Mouse (Mus musculus): ENCODE measurements around the gene Ophn1.
A peak's percentile ranks its signal among the peaks of the same experiment; 100 is the strongest.

Gene Ophn1

GRCm38 (mm10) chrX:98890406-98891116 is at the start of gene Ophn1:
TSS of gene Ophn1 (minus strand) at chrX:98891025.
- peak; percentile 37 for DNase-seq (ENCODE audit: low read depth, low spot score)

GRCm38 (mm10) chrX:98937555-98938294 is 46.9 kb upstream of the Ophn1 start:
- DNase-seq (ENCODE audit: low read depth, low spot score), result peak; percentile 81

DNA sequence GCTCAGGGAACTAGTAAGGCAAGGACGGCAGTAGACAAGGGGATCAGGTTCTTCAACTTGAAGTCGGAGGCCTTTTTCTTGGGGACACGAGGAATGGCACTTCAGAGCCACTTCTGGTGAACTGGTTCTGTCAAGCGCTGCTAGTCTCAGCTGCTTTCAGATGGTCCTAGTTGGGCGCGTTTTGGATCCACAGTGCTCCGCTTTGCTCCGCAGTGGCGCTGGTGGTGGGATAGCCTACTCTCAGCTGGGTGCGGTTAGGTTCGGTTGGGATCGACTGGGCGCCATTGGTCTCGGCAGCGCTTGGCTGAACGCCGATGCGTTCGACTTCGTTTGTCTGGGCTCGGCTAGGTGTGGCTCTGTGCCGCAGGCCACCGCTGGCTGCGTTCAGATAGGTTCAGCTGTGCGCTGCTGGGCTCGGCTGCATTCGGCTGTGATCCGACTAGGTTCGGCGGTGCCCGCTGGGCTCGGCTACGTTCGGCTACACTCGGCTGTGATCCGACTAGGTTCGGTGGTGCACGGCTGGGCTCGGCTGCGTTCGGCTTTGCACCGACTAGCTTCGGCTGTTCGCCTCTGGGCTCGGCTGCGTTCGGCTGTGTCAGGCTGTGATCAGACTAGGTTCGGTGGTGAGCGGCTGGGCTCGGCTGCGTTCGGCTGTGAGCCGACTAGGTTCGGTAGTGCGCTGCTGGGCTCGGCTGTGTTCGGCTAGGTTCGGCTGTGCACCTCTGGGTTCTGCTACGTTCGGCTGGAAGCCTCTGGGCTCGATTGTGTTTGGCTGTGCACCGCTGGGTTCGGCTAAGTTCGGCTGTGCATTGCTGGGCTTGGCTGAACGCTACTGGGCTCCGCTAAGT is 46.1 kb upstream of the Ophn1 start:
- DNase-seq (ENCODE audit: low read depth, low spot score), result peak; percentile 78

- DNase-seq (ENCODE audit: low read depth, low spot score), result no peak
Observed at GRCm38 (mm10) chrX:98936101-98936500, 45.3 kb upstream of the Ophn1 start, which contains the start of gene Yipf6. TSS of gene Yipf6 (plus strand) at chrX:98936316.

DNA sequence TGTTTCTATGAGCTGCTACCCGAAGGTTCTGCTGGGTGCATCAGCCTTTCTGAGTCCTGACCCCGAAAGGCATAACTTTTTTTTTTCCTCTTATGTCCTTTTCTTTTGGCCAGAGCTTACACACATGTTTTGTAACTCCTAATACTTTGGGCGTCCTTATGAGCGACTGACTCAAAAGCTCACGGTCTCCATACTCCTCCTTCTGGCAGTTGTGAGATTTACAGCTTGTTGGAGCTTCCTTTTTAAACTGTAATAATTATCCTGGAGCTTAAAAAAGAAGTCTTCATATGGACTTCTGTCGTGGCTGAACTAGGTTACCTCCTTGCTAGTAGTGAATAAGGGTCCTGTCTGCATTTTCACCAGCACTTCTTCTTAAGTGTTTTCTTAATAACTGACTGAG is 28.6 kb upstream of the Ophn1 start:
- DNase-seq (ENCODE audit: low read depth, low spot score), result peak; percentile 34

DNA sequence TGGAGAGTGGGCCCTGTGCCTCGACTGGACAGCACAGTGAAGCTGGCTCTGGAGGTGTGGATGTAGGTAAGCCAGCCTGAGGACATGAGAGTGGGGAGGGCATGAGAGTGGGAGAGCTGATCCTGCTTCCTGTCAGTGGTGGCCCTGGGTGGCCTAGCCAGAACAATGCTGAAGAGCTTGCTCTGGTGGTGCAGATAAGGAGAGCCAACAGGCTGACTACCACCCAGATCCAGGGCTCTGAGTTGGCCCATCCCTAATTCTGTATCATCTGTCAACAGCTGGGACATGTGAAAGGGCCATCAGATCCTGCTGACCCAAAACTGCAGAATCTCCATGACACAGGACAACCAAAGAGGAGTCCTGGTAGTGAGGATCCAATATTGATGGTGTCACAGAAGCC is 18.1 kb upstream of the Ophn1 start:
- no peak for DNase-seq (ENCODE audit: low read depth, low spot score)

- no peak for DNase-seq (ENCODE audit: low read depth, low spot score)
Observed at GRCm38 (mm10) chrX:98904226-98904625, 13.4 kb upstream of the Ophn1 start.

- DNase-seq (ENCODE audit: low read depth, low spot score), result no peak
Observed at GRCm38 (mm10) chrX:98898307-98898706, 7.5 kb upstream of the Ophn1 start.

- DNase-seq (ENCODE audit: low read depth, low spot score), result no peak
Observed at GRCm38 (mm10) chrX:98890072-98890405, 786 bp downstream of the Ophn1 start.

DNA sequence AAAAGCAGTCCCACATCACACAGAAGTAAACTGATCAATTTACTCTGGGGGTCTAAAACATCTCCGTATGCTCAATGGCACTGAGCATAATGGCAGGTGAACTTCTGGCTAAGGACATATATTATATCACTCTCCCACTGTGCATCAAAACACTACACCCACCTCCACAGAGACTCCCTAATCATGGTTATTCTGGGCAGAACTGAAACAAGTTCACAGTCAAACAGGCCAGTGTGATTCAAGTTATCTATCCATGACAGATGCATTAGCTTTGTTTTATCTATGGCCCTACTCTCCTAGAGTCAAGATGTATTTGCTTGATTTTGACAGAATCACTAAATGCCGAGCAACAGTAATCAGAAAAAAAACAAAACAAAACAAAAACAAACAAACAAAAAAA is 8.8 kb downstream of the Ophn1 start:
- no peak for DNase-seq (ENCODE audit: low read depth, low spot score)

DNA sequence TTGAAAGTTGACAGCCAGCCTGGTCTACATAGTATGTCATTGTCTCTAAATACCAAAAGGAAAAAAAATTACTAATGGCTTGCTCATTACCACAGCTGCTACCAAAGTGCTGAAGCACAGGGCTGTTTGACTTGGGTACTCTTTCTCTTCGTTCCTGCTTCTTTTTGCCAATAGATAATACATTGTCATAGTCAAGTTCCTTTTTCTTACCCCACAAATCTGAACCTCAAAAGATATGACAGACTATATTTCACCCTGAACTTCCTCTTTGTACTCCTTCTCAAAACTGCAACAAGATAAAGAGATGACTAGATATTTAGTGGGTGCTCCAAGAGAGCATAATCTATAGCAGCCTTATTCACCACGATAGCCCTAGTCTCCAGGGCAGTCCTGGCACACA is 9.7 kb downstream of the Ophn1 start:
- DNase-seq (ENCODE audit: low read depth, low spot score), result no peak

DNA sequence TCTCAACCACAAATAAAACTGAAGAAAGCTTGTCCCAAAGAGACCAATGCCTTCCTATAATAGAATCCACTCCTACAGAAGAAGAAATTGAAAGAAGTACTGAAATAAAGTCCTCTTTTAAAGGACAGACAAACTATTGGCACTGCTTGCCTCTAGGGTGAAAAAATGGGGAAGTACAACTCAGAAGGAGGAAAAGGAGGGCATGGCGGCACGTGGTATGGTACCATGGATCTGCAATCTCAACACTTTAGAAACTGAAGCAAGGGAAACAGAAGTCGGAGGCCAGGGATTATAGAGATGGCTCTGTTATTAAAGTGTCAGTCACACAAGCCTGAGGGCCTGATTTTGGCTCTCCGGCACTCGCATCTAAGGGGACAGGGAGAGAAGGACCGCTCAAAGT is 10.5 kb downstream of the Ophn1 start:
- no peak for DNase-seq (ENCODE audit: low read depth, low spot score)

DNA sequence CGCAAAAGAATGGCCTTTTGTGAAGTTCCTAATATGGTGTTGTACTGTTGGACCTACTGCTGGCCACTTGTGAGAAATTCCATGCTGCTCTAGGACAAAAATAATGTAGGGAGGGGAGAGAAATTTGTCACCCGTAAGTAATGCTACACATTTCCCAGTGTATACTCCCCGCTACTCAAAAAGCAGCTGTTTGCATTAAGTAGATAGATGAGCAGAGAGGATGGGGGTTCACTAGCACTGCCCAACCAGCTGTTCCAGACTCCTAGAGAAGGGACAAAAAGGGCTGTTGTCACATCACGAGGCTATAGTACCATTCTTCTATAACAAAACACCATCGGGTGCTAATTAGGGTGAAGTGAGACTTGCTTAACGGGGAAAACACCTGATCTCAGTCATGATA is 15.7 kb downstream of the Ophn1 start:
- no peak for DNase-seq (ENCODE audit: low read depth, low spot score)

GRCm38 (mm10) chrX:98874086-98874485 is 16.7 kb downstream of the Ophn1 start:
- no peak for DNase-seq (ENCODE audit: low read depth, low spot score)

- DNase-seq (ENCODE audit: low read depth, low spot score), result no peak
Observed at GRCm38 (mm10) chrX:98872064-98872463, 18.8 kb downstream of the Ophn1 start.

GRCm38 (mm10) chrX:98870541-98870940 is 20.3 kb downstream of the Ophn1 start:
- DNase-seq (ENCODE audit: low read depth, low spot score), result no peak

DNA sequence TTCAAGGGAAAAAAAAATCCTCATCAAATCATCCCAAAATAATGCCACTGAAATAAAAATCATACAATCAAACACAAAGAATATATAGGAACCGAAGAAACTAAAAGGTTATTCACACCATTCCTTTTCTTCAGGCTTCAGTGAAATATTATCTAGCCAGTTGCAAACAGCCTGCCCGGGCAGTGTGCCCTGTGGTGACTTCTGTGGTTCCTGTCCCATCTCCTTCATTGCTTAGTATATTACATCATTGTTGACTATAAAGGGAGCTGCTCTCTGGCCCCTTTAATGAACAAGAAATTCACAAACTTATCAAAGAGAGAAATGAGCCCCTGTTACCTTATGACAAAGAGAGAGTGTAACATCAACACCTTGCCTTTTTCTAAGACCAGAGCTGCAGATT is 21.1 kb downstream of the Ophn1 start:
- DNase-seq (ENCODE audit: low read depth, low spot score), result no peak

GRCm38 (mm10) chrX:98869165-98869564 is 21.7 kb downstream of the Ophn1 start:
- no peak for DNase-seq (ENCODE audit: low read depth, low spot score)

DNA sequence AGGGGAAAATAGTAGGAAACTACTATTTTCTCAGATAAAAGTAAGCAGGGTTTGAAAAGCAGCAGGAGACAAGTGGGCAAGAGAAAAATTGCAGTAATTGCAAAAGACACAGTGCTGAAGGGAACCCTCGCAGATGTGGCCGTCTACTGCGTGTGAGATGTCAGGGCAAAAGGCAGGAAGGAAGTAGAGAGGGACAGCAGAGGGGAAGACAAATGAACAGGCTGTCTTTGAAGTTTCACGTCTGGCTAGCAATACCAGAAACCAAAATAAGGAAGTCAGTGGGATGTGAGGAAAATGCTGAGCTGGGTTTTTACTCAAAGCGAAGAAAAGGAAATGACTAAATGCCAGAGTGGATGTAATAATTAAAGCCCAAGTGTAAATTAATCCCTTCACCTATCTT is 30.7 kb downstream of the Ophn1 start:
- no peak for DNase-seq (ENCODE audit: low read depth, low spot score)

DNA sequence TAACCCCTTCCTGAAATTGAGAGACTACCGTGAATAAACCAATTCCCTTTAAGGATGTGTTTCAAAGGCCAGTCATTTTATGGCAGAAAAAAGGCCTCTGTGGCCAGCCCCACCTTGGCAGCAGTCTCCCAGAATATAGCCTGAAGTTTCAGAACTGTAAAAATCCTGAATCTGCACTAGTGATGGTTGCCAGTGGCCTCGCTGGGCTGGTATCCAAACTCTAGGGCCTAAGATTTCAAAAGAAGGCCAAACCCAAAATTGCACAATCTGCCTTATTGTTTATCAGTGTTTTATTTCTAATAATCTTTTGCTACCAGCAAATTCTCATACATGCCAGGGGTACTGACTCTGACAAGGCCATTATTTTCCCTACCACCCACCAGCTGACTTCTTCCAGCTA is 34.8 kb downstream of the Ophn1 start:
- DNase-seq (ENCODE audit: low read depth, low spot score), result no peak

DNA sequence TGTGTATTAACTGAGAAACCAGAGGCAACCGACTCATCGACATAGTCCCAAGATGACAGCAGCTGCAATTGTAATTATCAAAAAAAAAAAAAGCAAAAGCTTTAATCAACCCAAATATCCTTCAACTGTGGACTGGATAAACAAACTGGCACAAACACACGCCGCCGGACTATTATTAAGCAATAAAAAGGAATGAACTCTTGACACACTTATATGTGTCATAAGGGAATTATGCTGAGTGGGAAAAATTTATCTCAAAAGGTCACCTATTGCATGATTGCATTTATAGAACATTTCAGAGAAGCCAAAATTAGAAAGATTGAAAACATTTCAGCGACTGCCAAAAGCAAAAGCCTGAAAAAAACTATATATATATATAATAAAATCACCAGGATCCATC is 40.0 kb downstream of the Ophn1 start:
- DNase-seq (ENCODE audit: low read depth, low spot score), result no peak

- DNase-seq (ENCODE audit: low read depth, low spot score), result no peak
Observed at GRCm38 (mm10) chrX:98841606-98842005, 49.2 kb downstream of the Ophn1 start.
